In the genomic region with DNA sequence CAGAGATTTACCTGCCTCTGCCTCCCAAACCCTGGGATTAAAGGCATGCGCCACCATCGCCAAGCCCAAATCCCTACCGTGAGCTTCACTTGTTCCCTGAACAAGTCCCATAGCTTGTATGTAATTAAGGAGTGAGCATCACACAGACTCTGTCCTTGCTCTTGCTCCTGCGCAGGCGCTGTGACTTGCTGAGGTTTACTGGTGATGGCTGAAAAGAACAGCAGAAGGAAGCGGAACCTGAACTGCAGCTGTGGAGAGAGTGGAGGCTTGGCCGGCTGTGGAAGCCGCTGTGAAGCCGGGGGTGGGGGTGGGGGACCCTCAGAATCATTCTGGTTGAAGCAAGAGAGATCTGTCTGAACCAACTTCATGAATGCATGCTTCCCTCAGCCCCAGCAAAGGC, we compare ENCODE assay signal across 25 mouse cellular contexts. TPM values are rescaled to one million over a fixed set of nuclear protein-coding genes. Genes with fewer than 3 reads are reported as not detected.
DNase-seq lines count a peak whose midpoint lies in the region; ATAC-seq and TF ChIP-seq lines count a peak whose summit lies in the region.
"Had no signal": no experiment of that assay in that cellular context is flagged by ENCODE, and none has a peak within 500 bp of the region (broad histone marks: within the 10 kb centered on the region; RNA-seq: fewer than 3 reads in every experiment).

No protein-coding gene starts in this region.

- no peak overlapping the region for H3K4me2 ChIP-seq in forebrain, embryonic 11.5 days (ENCODE audit: low read depth, low read length, severe bottlenecking)
- no peak overlapping the region for H3K4me2 ChIP-seq in forebrain, postnatal 0 days (ENCODE audit: low read depth)
- H3K4me2 ChIP-seq: embryonic facial prominence, embryonic 13.5 days; embryonic facial prominence, embryonic 15.5 days; forebrain, embryonic 13.5 days; forebrain, embryonic 15.5 days had no signal

- H3K4me1 ChIP-seq in forebrain, embryonic 11.5 days (replicated peaks; ENCODE audit: control insufficient read depth, insufficient read depth, low read length): no peaks in the 10 kb centered on the region
- H3K4me1 ChIP-seq in forebrain, postnatal 0 days (ENCODE audit: insufficient read depth): no peaks in the 10 kb centered on the region
- no peaks in the 10 kb centered on the region; the same call in 1 of the 2 replicates for H3K4me1 ChIP-seq in midbrain, embryonic 10.5 days
- H3K4me1 ChIP-seq: embryonic facial prominence, embryonic 13.5 days; embryonic facial prominence, embryonic 15.5 days; forebrain, embryonic 13.5 days; forebrain, embryonic 15.5 days had no signal

- no peak for ATAC-seq in forebrain, embryonic 11.5 days (replicated peaks; ENCODE audit: low FRiP score)
- no peak for ATAC-seq in forebrain, postnatal 0 days
- ATAC-seq: CD4-positive, CD25-positive, alpha-beta regulatory T cell, adult 4 months; forebrain, embryonic 13.5 days; forebrain, embryonic 15.5 days had no signal

- H3K9ac ChIP-seq in forebrain, embryonic 11.5 days (ENCODE audit: low read length): no peak overlapping the region
- H3K9ac ChIP-seq in forebrain, postnatal 0 days: no peak overlapping the region
- H3K9ac ChIP-seq: embryonic facial prominence, embryonic 13.5 days; embryonic facial prominence, embryonic 15.5 days; forebrain, embryonic 13.5 days; forebrain, embryonic 15.5 days had no signal

- no peaks in the 10 kb centered on the region for H3K27me3 ChIP-seq in forebrain, embryonic 11.5 days (ENCODE audit: control insufficient read depth, insufficient read depth, low read length)
- H3K27me3 ChIP-seq in forebrain, postnatal 0 days (ENCODE audit: insufficient read depth, low read length): no peaks in the 10 kb centered on the region
- no peaks in the 10 kb centered on the region for H3K27me3 ChIP-seq in midbrain, embryonic 10.5 days (ENCODE audit: low read depth, poor library complexity, severe bottlenecking)
- H3K27me3 ChIP-seq: CH12.LX; embryonic facial prominence, embryonic 13.5 days; embryonic facial prominence, embryonic 15.5 days; forebrain, embryonic 13.5 days; forebrain, embryonic 15.5 days had no signal

- 95% methylated on average over 9 of the region's 9 CpGs for WGBS in forebrain, embryonic 11.5 days
- 95% methylated on average over 9 of the region's 9 CpGs for WGBS in forebrain, postnatal 0 days
- 92% methylated on average over 9 of the region's 9 CpGs for WGBS in midbrain, embryonic 10.5 days

- no peak overlapping the region for H3K27ac ChIP-seq in forebrain, embryonic 11.5 days (ENCODE audit: low read depth, low read length)
- H3K27ac ChIP-seq in forebrain, postnatal 0 days (ENCODE audit: low read depth, low read length): no peak overlapping the region
- H3K27ac ChIP-seq in midbrain, embryonic 10.5 days (replicated peaks): no peak overlapping the region
- H3K27ac ChIP-seq: embryonic facial prominence, embryonic 13.5 days; embryonic facial prominence, embryonic 15.5 days; forebrain, embryonic 10.5 days; forebrain, embryonic 13.5 days; forebrain, embryonic 15.5 days had no signal

- H3K36me3 ChIP-seq in forebrain, embryonic 11.5 days (ENCODE audit: control insufficient read depth, insufficient read depth, low read length): no peaks in the 10 kb centered on the region
- H3K36me3 ChIP-seq in forebrain, postnatal 0 days (ENCODE audit: insufficient read depth): no peaks in the 10 kb centered on the region
- H3K36me3 ChIP-seq in midbrain, embryonic 10.5 days: no peaks in the 10 kb centered on the region
- H3K36me3 ChIP-seq: embryonic facial prominence, embryonic 13.5 days; embryonic facial prominence, embryonic 15.5 days; forebrain, embryonic 10.5 days; forebrain, embryonic 15.5 days had no signal

- H3K4me3 ChIP-seq in forebrain, embryonic 11.5 days (ENCODE audit: low read depth, low read length): no peak overlapping the region
- H3K4me3 ChIP-seq in forebrain, postnatal 0 days (ENCODE audit: low read depth, low read length): no peak overlapping the region
- H3K4me3 ChIP-seq in midbrain, embryonic 10.5 days: no peak overlapping the region
- H3K4me3 ChIP-seq: embryonic facial prominence, embryonic 13.5 days; embryonic facial prominence, embryonic 15.5 days; erythroblast, embryonic 14.5 days; forebrain, embryonic 10.5 days; forebrain, embryonic 13.5 days; forebrain, embryonic 15.5 days had no signal

- DNase-seq in forebrain, embryonic 11.5 days (ENCODE audit: low spot score): peak; percentile 41
- no peak for DNase-seq in forebrain, postnatal 0 days
- peak; percentile 52 for DNase-seq in ES-CJ7 (ENCODE audit: low read depth, low spot score)
- peak; percentile 56 for DNase-seq in ZHBTc4 (ENCODE audit: low read depth, low spot score)
- DNase-seq in midbrain, embryonic 10.5 days (ENCODE audit: low spot score): no peak
- DNase-seq: adrenal gland, adult 2 months; adrenal gland, postnatal 10 days; adrenal gland, postnatal 25 days; B cell, adult 2 months; cerebellum, adult 11 months; cerebellum, adult 18-20 months; cerebellum, adult 8-10 months; cerebellum, adult 9-11 months; cerebellum, postnatal 14 days; cerebellum, postnatal 36 days; embryo, embryonic 11 days had no signal

- no peak for TF ChIP-seq CTCF in forebrain, postnatal 0 days (IDR thresholded peaks at IDR 0.05; ENCODE audit: low read depth)

- no peaks in the 10 kb centered on the region for H3K9me3 ChIP-seq in forebrain, embryonic 11.5 days (ENCODE audit: control insufficient read depth, low read length)
- H3K9me3 ChIP-seq in forebrain, postnatal 0 days (ENCODE audit: low read length): no peaks in the 10 kb centered on the region
- 0 out of 2 replicates have a peak, but pooled peaks cover 4% of the 10 kb centered on the region for H3K9me3 ChIP-seq in midbrain, embryonic 10.5 days (replicated peaks)
- H3K9me3 ChIP-seq: embryonic facial prominence, embryonic 13.5 days; embryonic facial prominence, embryonic 15.5 days; forebrain, embryonic 13.5 days; forebrain, embryonic 15.5 days had no signal

RNA-seq across cellular contexts. Expression of a gene that starts 34.5 kb away (rescaled TPM):
- polyA plus RNA-seq in forebrain, embryonic 11.5 days (2014; fragmentation: Nextera tagmentation; extraction: Ambion mirVana): 11.3 and 11.9 TPM in 2 replicates
- total RNA-seq in forebrain, postnatal 0 days (2014; rRNA removed): 17.2 and 18.3 TPM in 2 replicates
- 3.9 and 5.7 TPM in 2 replicates for polyA plus RNA-seq in forebrain, postnatal 0 days (2015; fragmentation: Nextera tagmentation; extraction: Ambion mirVana)
- 11.3 and 11.4 TPM in 2 replicates for polyA plus RNA-seq in midbrain, embryonic 10.5 days (2016; fragmentation: Nextera tagmentation; extraction: Ambion mirVana)
- total RNA-seq: MEL had no signal

Comparison
In these comparisons a context has a peak if more than half of its experiments do, and no peak if none do; other contexts are left out.
1. DNase-seq: peak in forebrain, embryonic 11.5 days (single experiment), ES-CJ7 (single experiment) and ZHBTc4 (single experiment); none in forebrain, postnatal 0 days (single experiment) and midbrain, embryonic 10.5 days (single experiment).